Mouse (Mus musculus): ENCODE measurements around the gene Lef1. TPM values are rescaled to one million over a fixed set of nuclear protein-coding genes. Genes with fewer than 3 reads are reported as not detected.

Lef1 gene
- total and polyA plus RNA-seq, 3 experiments: 0.23 to 1.5 (median 0.34) TPM

DNA sequence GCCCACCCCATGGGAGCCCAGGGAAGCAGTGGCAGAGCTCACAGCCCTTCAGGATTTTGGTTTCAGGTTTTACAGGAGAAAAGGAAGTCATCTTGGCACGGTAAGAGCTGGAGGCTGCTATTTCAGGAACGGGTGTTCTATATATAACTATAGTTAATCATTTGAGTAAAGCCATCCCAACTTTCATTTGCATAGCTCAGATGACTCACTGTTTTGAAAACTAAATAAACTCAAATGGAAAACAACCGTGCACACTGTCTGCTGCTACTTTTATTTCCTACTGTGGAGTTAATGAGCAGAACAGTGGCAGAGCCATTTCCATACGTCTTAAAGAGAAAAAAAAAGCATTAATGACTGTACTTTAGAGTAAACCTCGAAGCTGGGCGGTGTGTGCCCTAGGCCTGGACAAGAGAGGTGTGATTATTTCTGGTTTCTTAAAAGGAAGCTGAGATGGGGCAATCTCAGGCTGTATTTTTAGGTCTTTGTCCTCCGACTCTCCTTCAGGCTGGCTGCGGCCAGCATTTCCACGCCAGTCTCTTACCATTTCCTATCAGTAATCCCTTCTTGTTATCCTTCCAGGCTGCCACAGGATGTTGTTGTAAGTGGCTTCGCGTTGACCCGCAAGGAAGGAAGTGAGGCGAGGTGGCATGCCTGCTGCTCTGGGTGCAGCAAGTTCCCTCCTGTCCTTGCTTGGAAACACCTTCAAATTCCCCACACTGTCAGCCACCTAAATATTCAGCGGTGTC, 29.2 kb downstream of the Lef1 start:
- Histone ChIP-seq H3K4me1 (ENCODE audit: control insufficient read depth, insufficient read depth, low read length) (peaks cover 4% of the 10 kb centered on the region), H3K79me2 (replicated peaks; ENCODE audit: control insufficient read depth, insufficient read depth, low read length) (no peaks in the 10 kb centered on the region), H3K9ac (ENCODE audit: low read depth, low read length) (no peak overlapping the region), H3K27me3 (ENCODE audit: control insufficient read depth, insufficient read depth, low read length) (no peaks in the 10 kb centered on the region), H3K36me3 (ENCODE audit: control insufficient read depth, insufficient read depth, low read length) (no peaks in the 10 kb centered on the region; the same call in 1 of the 2 replicates), H3K4me3 (no peak overlapping the region), H3K27ac (peak overlapping the region; percentile 64)
- TF ChIP-seq EP300 (IDR thresholded peaks at IDR 0.05; ENCODE audit: insufficient read depth, low read depth, low read length) (no peak), POLR2A (IDR thresholded peaks at IDR 0.05; ENCODE audit: insufficient read depth, low read depth, low read length) (no peak), CTCF (IDR thresholded peaks at IDR 0.05) (no peak)
- intact Hi-C loops (cut with DNase I): no loop called here
- DNase-seq: peak in 1 of 2 experiments; percentile 28
- WGBS: 9% methylated on average over 14 of the region's 14 CpGs

GRCm38 (mm10) chr3:131140091-131140462, 29.8 kb downstream of the Lef1 start:
- 86% methylated on average over 7 of the region's 7 CpGs for WGBS
- peaks cover 4% of the 10 kb centered on the region for H3K4me1 ChIP-seq (ENCODE audit: control insufficient read depth, insufficient read depth, low read length)
- H3K36me3 ChIP-seq (ENCODE audit: control insufficient read depth, insufficient read depth, low read length): no peaks in the 10 kb centered on the region; the same call in 1 of the 2 replicates
- intact Hi-C loops (cut with DNase I): no loop called here
- H3K27me3 ChIP-seq (ENCODE audit: control insufficient read depth, insufficient read depth, low read length): no peaks in the 10 kb centered on the region
- H3K79me2 ChIP-seq (replicated peaks; ENCODE audit: control insufficient read depth, insufficient read depth, low read length): no peaks in the 10 kb centered on the region
- H3K4me3 ChIP-seq: no peak overlapping the region
- no peak overlapping the region for H3K9ac ChIP-seq (ENCODE audit: low read depth, low read length)
- DNase-seq: no peak
- H3K27ac ChIP-seq: no peak overlapping the region; the same call in 1 of the 2 replicates
- TF ChIP-seq POLR2A (IDR thresholded peaks at IDR 0.05; ENCODE audit: insufficient read depth, low read depth, low read length) (no peak), EP300 (IDR thresholded peaks at IDR 0.05; ENCODE audit: insufficient read depth, low read depth, low read length) (no peak), CTCF (IDR thresholded peaks at IDR 0.05) (no peak)

DNA sequence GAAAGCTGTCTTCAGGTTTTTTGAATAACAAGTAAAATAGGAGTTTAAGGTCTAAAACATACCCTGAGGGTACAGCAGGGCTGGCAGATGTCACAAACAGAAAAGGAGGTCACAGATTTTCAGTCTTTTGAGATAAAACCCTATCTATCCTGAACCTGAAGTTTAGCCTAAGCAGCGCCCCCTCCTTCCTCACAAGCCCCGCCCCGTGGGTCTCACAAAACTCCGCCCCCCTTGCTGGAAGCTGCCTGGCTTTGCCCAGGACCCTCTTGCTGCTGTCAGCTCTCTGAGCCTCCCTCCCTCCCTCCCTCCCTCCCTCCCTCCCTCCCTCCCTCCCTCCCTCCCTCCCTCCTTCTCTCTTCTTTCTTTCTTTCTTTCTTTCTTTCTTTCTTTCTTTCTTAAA, 31.3 kb downstream of the Lef1 start:
- Histone ChIP-seq H3K79me2 (replicated peaks; ENCODE audit: control insufficient read depth, insufficient read depth, low read length) (no peaks in the 10 kb centered on the region), H3K9ac (ENCODE audit: low read depth, low read length) (no peak overlapping the region), H3K4me3 (no peak overlapping the region), H3K4me1 (ENCODE audit: control insufficient read depth, insufficient read depth, low read length) (peaks cover 4% of the 10 kb centered on the region), H3K36me3 (ENCODE audit: control insufficient read depth, insufficient read depth, low read length) (no peaks in the 10 kb centered on the region; the same call in 1 of the 2 replicates), H3K27ac (no peak overlapping the region), H3K27me3 (ENCODE audit: control insufficient read depth, insufficient read depth, low read length) (no peaks in the 10 kb centered on the region)
- no peak for TF ChIP-seq CTCF (IDR thresholded peaks at IDR 0.05)
- no peak for TF ChIP-seq POLR2A (IDR thresholded peaks at IDR 0.05; ENCODE audit: insufficient read depth, low read depth, low read length)
- TF ChIP-seq EP300 (IDR thresholded peaks at IDR 0.05; ENCODE audit: insufficient read depth, low read depth, low read length): no peak
- DNase-seq: no peak
- intact Hi-C loops (cut with DNase I): no loop called here
- WGBS: 44% methylated on average over 4 of the region's 4 CpGs

- H3K4me1 ChIP-seq (ENCODE audit: control insufficient read depth, insufficient read depth, low read length): peaks cover 2% of the 10 kb centered on the region; the same call in 1 of the 2 replicates
- H3K9ac ChIP-seq (ENCODE audit: low read depth, low read length): no peak overlapping the region
- no peak for DNase-seq
- H3K79me2 ChIP-seq (replicated peaks; ENCODE audit: control insufficient read depth, insufficient read depth, low read length): no peaks in the 10 kb centered on the region
- H3K27me3 ChIP-seq (ENCODE audit: control insufficient read depth, insufficient read depth, low read length): no peaks in the 10 kb centered on the region
- intact Hi-C loops (cut with DNase I): no loop called here
- H3K27ac ChIP-seq: no peak overlapping the region
- H3K36me3 ChIP-seq (ENCODE audit: control insufficient read depth, insufficient read depth, low read length): no peaks in the 10 kb centered on the region; the same call in 1 of the 2 replicates
- no peak overlapping the region for H3K4me3 ChIP-seq
- WGBS: 78% methylated on average over 2 of the region's 2 CpGs
- TF ChIP-seq CTCF (IDR thresholded peaks at IDR 0.05): no peak
- no peak for TF ChIP-seq EP300 (IDR thresholded peaks at IDR 0.05; ENCODE audit: insufficient read depth, low read depth, low read length)
- TF ChIP-seq POLR2A (IDR thresholded peaks at IDR 0.05; ENCODE audit: insufficient read depth, low read depth, low read length): no peak
Observed at GRCm38 (mm10) chr3:131144250-131144649, 34.0 kb downstream of the Lef1 start.

- TF ChIP-seq POLR2A (IDR thresholded peaks at IDR 0.05; ENCODE audit: insufficient read depth, low read depth, low read length): no peak
- TF ChIP-seq CTCF (IDR thresholded peaks at IDR 0.05): no peak
- TF ChIP-seq EP300 (IDR thresholded peaks at IDR 0.05; ENCODE audit: insufficient read depth, low read depth, low read length): no peak
- H3K36me3 ChIP-seq (ENCODE audit: control insufficient read depth, insufficient read depth, low read length): no peaks in the 10 kb centered on the region
- H3K9ac ChIP-seq (ENCODE audit: low read depth, low read length): no peak overlapping the region
- H3K27ac ChIP-seq: no peak overlapping the region
- no peaks in the 10 kb centered on the region for H3K4me1 ChIP-seq (ENCODE audit: control insufficient read depth, insufficient read depth, low read length)
- no peaks in the 10 kb centered on the region for H3K79me2 ChIP-seq (replicated peaks; ENCODE audit: control insufficient read depth, insufficient read depth, low read length)
- intact Hi-C loops (cut with DNase I): no loop called here
- no peaks in the 10 kb centered on the region for H3K27me3 ChIP-seq (ENCODE audit: control insufficient read depth, insufficient read depth, low read length)
- no peak overlapping the region for H3K4me3 ChIP-seq
- DNase-seq: no peak
- WGBS: 92% methylated on average over 4 of the region's 4 CpGs
Observed at GRCm38 (mm10) chr3:131152921-131153320, 42.6 kb downstream of the Lef1 start.

- WGBS: 89% methylated on average over 4 of the region's 4 CpGs
- no peaks in the 10 kb centered on the region for H3K79me2 ChIP-seq (replicated peaks; ENCODE audit: control insufficient read depth, insufficient read depth, low read length)
Observed at GRCm38 (mm10) chr3:131153896-131154295, 43.6 kb downstream of the Lef1 start.

More at GRCm38 (mm10) chr3:131153896-131154295, 43.6 kb downstream of the Lef1 start:
- TF ChIP-seq EP300 (IDR thresholded peaks at IDR 0.05; ENCODE audit: insufficient read depth, low read depth, low read length) (no peak), CTCF (IDR thresholded peaks at IDR 0.05) (no peak)
- intact Hi-C loops (cut with DNase I): no loop called here
- Histone ChIP-seq H3K27ac (no peak overlapping the region), H3K9ac (ENCODE audit: low read depth, low read length) (no peak overlapping the region), H3K27me3 (ENCODE audit: control insufficient read depth, insufficient read depth, low read length) (no peaks in the 10 kb centered on the region), H3K4me3 (no peak overlapping the region), H3K36me3 (ENCODE audit: control insufficient read depth, insufficient read depth, low read length) (no peaks in the 10 kb centered on the region), H3K4me1 (ENCODE audit: control insufficient read depth, insufficient read depth, low read length) (no peaks in the 10 kb centered on the region)
- DNase-seq: no peak

All from heart, adult 2 months (tissue).